Mouse (Mus musculus): Measurements from ENCODE around the gene Tbx15. TPM values are rescaled to one million over a fixed set of nuclear protein-coding genes. Genes with fewer than 3 reads are reported as not detected.

The Tbx15 gene
- polyA plus RNA-seq, 1 experiment, result 5.0 TPM

DNA sequence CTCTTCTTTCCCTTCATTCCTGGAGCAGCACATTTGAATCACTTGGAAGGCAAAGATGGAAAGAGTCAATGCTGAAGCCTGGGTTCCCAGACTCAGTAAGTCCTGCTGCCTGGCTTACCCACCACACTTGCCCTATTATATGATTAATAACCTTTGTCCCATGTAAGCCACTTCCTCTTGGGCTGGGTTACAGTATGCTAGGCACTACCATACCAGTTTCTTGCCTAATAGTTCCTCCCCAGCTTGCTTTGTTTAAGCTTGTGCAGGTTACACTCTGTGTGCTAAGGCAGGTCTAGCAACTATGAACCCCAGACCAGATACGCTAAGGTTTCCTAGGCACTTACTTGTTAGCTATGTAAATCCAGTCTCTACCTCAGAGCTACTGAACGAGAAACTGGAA lies 12.4 kb upstream of the Tbx15 start:
- Histone ChIP-seq H3K36me3 (ENCODE audit: control insufficient read depth, insufficient read depth) (no peaks in the 10 kb centered on the region), H3K79me2 (ENCODE audit: control insufficient read depth, insufficient read depth) (no peaks in the 10 kb centered on the region), H3ac (ENCODE audit: control insufficient read depth, insufficient read length, low read depth) (no peak overlapping the region), H3K27me3 (ENCODE audit: control insufficient read depth, insufficient read depth, insufficient read length) (no peaks in the 10 kb centered on the region), H3K79me3 (ENCODE audit: low read depth) (no peaks in the 10 kb centered on the region), H3K4me3 (ENCODE audit: insufficient read depth, poor library complexity, severe bottlenecking) (no peak overlapping the region)
- TF ChIP-seq CTCF (IDR thresholded peaks at IDR 0.05; ENCODE audit: control insufficient read depth, insufficient read depth, insufficient read length) (no peak), FOSL1 (IDR thresholded peaks at IDR 0.05; ENCODE audit: insufficient read depth, low read length, poor library complexity, severe bottlenecking) (no peak), MAX (IDR thresholded peaks at IDR 0.05) (no peak), MYOG (IDR thresholded peaks at IDR 0.05; ENCODE audit: control insufficient read depth, extremely low read depth, insufficient read length) (no peak), USF1 (IDR thresholded peaks at IDR 0.05; ENCODE audit: low read depth) (no peak), MYOD1 (IDR thresholded peaks at IDR 0.05; ENCODE audit: control insufficient read depth, insufficient read length, low read depth) (no peak), CEBPB (IDR thresholded peaks at IDR 0.05; ENCODE audit: low read depth) (no peak)

DNA sequence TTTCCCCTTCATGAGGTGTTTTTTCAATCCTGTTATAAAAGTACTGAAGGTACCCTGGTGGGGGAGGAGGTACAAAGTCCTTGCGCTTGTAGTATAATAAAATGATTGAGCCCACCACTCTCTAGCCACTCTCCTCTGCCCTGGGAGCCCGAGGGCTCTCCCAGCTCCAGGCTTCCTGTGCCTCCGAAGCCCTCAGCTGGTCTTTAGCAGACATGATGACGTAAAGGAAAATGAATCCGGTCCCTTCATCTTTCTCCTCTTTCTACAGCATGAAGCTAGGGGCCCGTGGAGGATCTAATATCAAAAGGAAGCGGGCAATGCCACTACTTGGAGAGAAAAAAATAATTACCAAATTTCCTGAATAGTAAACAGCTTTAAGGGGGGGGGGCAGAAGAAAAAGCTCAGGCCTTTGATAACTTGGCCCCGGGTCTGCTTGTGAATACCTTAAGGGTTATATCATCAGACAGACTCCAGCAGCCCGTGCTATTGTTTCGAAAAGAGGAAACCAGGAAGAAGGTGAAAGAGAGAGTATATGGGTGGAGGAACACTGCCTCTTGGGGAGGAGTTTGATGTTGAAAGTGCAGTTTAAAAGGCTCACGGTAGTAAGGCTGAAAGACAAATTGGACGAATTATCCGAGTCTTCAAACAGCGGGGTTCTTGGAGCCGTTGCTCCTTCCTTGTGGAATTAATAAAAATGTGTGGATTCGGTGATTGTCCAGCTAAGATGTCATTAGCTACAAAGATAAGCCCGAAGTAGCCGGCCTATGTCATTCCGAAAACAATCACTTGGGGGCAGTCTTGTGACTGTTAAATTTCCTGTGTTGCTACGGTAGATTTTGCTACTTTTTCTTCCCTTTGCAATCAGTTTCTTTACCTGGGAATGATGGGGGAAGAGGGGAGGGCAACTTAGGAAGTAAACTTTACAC lies 6.5 kb upstream of the Tbx15 start:
- no peak overlapping the region for H3ac ChIP-seq (ENCODE audit: control insufficient read depth, insufficient read length, low read depth)
- H3K79me3 ChIP-seq (ENCODE audit: low read depth), result no peaks in the 10 kb centered on the region
- no peaks in the 10 kb centered on the region for H3K79me2 ChIP-seq (ENCODE audit: control insufficient read depth, insufficient read depth)
- H3K36me3 ChIP-seq (ENCODE audit: control insufficient read depth, insufficient read depth), result no peaks in the 10 kb centered on the region
- no peak overlapping the region for H3K4me3 ChIP-seq (ENCODE audit: insufficient read depth, poor library complexity, severe bottlenecking)
- TF ChIP-seq MYOD1 (IDR thresholded peaks at IDR 0.05; ENCODE audit: control insufficient read depth, insufficient read length, low read depth) (no peak), CTCF (IDR thresholded peaks at IDR 0.05; ENCODE audit: control insufficient read depth, insufficient read depth, insufficient read length) (peak; percentile 15)
- no peaks in the 10 kb centered on the region for H3K27me3 ChIP-seq (ENCODE audit: control insufficient read depth, insufficient read depth, insufficient read length)

DNA sequence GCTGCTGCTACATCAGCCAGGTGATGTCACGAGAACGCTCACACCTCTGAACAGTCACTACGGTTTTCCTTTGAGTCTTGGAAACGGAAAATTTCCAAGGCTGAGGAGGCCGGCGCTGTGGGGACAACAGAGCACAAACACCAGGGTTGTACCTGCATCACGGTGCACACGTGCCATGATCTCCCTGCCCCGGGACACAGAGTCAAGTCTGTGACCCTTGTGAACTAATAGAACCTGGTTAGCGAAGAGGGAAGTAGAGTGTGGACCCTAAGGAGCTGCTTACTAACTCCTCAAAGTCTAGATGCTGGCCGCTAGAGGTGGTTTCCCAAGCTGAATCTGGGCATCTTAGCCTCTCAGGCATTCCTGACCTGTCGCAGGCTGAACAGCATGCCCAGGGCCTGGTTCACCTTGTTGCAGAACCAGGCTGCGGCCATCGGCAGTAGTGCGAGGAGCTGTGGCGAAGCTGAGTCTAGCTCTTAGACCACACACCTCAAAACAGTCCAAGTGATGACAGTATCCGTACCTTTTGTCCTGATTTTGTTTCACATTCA lies 5.8 kb upstream of the Tbx15 start:
- no peak overlapping the region for H3K4me3 ChIP-seq (ENCODE audit: insufficient read depth, poor library complexity, severe bottlenecking)
- H3ac ChIP-seq (ENCODE audit: control insufficient read depth, insufficient read length, low read depth), result no peak overlapping the region
- no peaks in the 10 kb centered on the region for H3K36me3 ChIP-seq (ENCODE audit: control insufficient read depth, insufficient read depth)
- TF ChIP-seq MYOG (IDR thresholded peaks at IDR 0.05; ENCODE audit: control insufficient read depth, extremely low read depth, insufficient read length) (no peak), MAX (IDR thresholded peaks at IDR 0.05) (no peak), MYOD1 (IDR thresholded peaks at IDR 0.05; ENCODE audit: control insufficient read depth, insufficient read length, low read depth) (no peak), FOSL1 (IDR thresholded peaks at IDR 0.05; ENCODE audit: insufficient read depth, low read length, poor library complexity, severe bottlenecking) (no peak), CEBPB (IDR thresholded peaks at IDR 0.05; ENCODE audit: low read depth) (no peak), CTCF (IDR thresholded peaks at IDR 0.05; ENCODE audit: control insufficient read depth, insufficient read depth, insufficient read length) (no peak), USF1 (IDR thresholded peaks at IDR 0.05; ENCODE audit: low read depth) (no peak)
- no peaks in the 10 kb centered on the region for H3K79me3 ChIP-seq (ENCODE audit: low read depth)
- no peaks in the 10 kb centered on the region for H3K27me3 ChIP-seq (ENCODE audit: control insufficient read depth, insufficient read depth, insufficient read length)
- H3K79me2 ChIP-seq (ENCODE audit: control insufficient read depth, insufficient read depth), result no peaks in the 10 kb centered on the region

DNA sequence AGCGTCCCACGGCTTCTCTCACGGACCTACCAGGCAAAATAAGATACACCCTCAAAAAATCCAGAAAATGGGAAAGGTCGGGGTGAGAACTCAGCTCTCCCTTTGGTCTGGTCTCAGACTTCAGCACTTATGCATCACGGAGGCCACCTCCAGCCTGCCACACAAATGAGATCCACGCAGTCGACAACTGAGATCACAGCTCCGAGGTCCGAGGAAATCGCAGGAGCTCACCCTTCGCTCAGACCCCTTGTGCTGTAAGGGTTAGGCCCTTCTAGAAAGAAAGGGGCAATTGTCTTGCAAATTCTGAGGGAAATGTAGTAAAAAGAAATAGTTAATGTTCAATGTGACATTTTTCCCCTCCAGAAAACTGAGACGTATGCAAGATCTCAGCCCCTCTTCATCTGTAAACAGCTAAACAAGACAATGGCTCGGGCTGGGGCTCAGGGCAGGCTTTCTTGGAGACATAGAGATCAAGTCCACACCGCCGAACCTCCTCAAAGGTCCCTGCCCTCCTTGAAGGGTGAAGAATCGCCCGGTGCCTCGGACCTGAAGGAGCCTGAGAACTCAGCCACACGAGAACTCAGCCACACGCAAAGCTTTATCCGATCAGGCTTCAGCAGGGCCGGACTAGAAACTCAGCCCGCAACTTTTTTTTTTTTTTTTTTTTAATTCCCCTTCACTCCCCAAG lies 4.9 kb upstream of the Tbx15 start:
- Histone ChIP-seq H3ac (ENCODE audit: control insufficient read depth, insufficient read length, low read depth) (no peak overlapping the region), H3K79me3 (ENCODE audit: low read depth) (no peaks in the 10 kb centered on the region), H3K27me3 (ENCODE audit: control insufficient read depth, insufficient read depth, insufficient read length) (no peaks in the 10 kb centered on the region), H3K79me2 (ENCODE audit: control insufficient read depth, insufficient read depth) (no peaks in the 10 kb centered on the region), H3K36me3 (ENCODE audit: control insufficient read depth, insufficient read depth) (no peaks in the 10 kb centered on the region), H3K4me3 (ENCODE audit: insufficient read depth, poor library complexity, severe bottlenecking) (no peak overlapping the region)
- TF ChIP-seq USF1 (IDR thresholded peaks at IDR 0.05; ENCODE audit: low read depth) (no peak), MYOG (IDR thresholded peaks at IDR 0.05; ENCODE audit: control insufficient read depth, extremely low read depth, insufficient read length) (no peak), MAX (IDR thresholded peaks at IDR 0.05) (no peak), MYOD1 (IDR thresholded peaks at IDR 0.05; ENCODE audit: control insufficient read depth, insufficient read length, low read depth) (no peak), CEBPB (IDR thresholded peaks at IDR 0.05; ENCODE audit: low read depth) (no peak), CTCF (IDR thresholded peaks at IDR 0.05; ENCODE audit: control insufficient read depth, insufficient read depth, insufficient read length) (no peak), FOSL1 (IDR thresholded peaks at IDR 0.05; ENCODE audit: insufficient read depth, low read length, poor library complexity, severe bottlenecking) (no peak)

DNA sequence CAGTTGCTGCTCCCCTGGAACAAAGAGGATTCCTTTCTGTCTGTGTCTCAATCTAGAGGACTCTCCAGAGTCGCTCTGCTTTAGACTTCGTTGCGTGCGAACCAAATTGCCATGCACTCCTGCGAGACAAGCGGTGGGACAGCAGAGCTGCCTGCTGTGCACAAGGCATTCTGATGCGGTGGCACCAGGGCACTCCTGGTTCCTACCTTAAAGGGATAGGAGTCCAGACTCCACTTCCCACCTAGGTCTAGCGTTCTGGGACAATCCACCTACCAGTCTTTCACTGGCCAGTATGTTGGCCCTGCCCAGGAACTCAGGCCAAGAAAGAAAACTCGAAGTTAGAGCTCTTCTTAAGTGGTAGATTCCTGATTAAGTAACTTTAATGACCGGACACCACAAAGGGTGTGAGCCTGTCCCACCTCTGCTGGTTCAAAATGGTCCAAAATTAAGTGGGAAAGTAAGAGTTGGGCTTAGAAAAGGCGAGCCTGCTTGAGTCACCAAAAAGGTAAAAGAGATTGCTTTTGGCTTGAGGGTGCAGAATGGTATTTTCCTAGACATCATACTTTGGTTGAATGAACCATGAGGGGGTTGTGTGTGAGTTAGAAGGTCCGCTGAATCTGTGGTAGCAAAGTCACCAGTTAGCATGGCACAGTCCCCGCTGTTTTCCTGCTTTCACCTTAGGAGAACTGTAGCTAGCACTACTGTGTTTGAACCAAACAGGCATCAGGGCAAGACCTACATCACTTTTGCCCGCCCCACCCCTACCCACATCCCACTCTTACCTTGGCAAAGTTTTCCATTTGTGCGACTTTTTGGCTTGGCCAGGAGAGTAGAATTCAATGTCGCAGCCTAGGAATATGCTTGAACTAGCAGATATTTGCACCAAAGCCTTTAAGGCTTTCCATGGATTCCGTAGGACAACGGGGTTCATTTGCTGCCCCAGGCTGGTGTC lies 4.1 kb upstream of the Tbx15 start:
- no peaks in the 10 kb centered on the region for H3K36me3 ChIP-seq (ENCODE audit: control insufficient read depth, insufficient read depth)
- no peak overlapping the region for H3K4me3 ChIP-seq (ENCODE audit: insufficient read depth, poor library complexity, severe bottlenecking)
- no peaks in the 10 kb centered on the region for H3K79me2 ChIP-seq (ENCODE audit: control insufficient read depth, insufficient read depth)
- H3ac ChIP-seq (ENCODE audit: control insufficient read depth, insufficient read length, low read depth), result no peak overlapping the region
- no peaks in the 10 kb centered on the region for H3K79me3 ChIP-seq (ENCODE audit: low read depth)
- TF ChIP-seq MYOD1 (IDR thresholded peaks at IDR 0.05; ENCODE audit: control insufficient read depth, insufficient read length, low read depth), result no peak
- TF ChIP-seq USF1 (IDR thresholded peaks at IDR 0.05; ENCODE audit: low read depth), result no peak
- no peak for TF ChIP-seq CTCF (IDR thresholded peaks at IDR 0.05; ENCODE audit: control insufficient read depth, insufficient read depth, insufficient read length)
- TF ChIP-seq MAX (IDR thresholded peaks at IDR 0.05), result no peak
- TF ChIP-seq FOSL1 (IDR thresholded peaks at IDR 0.05; ENCODE audit: insufficient read depth, low read length, poor library complexity, severe bottlenecking), result no peak
- no peak for TF ChIP-seq MYOG (IDR thresholded peaks at IDR 0.05; ENCODE audit: control insufficient read depth, extremely low read depth, insufficient read length)
- H3K27me3 ChIP-seq (ENCODE audit: control insufficient read depth, insufficient read depth, insufficient read length), result no peaks in the 10 kb centered on the region
